Mouse (Mus musculus): Measurements from ENCODE around the gene Tubb5. TPM values are rescaled to one million over a fixed set of nuclear protein-coding genes. Genes with fewer than 3 reads are reported as not detected.

The Tubb5 gene
- total RNA-seq, 1 experiment from 2014 or later, result 285 TPM

DNA sequence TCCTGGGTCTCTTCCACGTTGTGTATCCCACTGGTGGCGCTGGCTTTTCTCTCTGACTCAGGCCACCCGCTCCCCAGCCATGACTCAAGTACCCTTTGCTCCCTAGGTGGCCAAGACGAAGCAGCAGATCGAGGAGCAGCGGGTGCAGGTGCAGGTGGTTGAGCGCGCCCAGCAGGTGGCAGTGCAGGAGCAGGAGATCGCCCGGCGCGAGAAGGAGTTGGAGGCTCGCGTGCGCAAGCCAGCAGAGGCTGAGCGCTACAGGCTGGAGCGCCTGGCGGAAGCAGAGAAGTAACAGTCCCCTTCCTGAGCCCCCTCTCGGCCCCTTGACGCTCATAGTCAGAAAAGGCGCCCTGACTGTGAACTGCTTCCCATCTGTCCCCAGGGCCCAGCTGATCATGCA is 8.4 kb downstream of the Tubb5 start:
- peak; percentile 93 for DNase-seq

DNA sequence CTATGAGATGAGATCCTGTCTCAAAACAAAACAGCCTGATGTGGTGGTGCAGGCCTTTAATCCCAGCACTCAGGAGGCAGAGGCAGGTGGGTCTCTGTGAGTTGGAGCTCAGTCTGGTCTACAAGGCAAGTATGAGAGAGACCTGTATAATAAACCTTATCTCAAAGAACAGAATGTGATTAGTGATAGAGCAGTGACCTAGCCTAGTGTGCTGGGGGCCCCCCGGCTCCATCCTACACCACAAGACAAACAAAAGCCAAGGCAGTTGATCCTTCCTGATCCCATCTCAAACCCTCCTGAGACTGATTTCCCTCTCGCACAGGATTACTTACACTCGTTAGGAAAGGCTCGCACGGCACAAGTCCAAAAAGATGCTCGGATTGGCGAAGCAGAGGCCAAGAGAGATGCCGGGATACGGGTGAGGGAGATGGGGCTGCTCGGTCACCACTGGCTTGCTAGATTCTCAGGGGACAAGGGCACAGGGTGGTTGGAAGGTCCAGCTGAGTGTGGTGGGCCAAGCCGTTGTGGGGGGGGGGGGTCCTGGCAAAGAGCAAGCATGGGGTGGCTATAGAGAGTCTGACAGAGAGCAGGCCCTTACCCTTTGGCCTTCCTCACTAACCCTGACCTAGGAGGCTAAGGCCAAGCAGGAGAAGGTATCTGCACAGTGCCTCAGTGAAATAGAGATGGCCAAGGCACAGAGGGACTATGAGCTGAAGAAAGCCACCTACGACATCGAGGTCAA is 12.8 kb downstream of the Tubb5 start:
- no peak for DNase-seq

DNA sequence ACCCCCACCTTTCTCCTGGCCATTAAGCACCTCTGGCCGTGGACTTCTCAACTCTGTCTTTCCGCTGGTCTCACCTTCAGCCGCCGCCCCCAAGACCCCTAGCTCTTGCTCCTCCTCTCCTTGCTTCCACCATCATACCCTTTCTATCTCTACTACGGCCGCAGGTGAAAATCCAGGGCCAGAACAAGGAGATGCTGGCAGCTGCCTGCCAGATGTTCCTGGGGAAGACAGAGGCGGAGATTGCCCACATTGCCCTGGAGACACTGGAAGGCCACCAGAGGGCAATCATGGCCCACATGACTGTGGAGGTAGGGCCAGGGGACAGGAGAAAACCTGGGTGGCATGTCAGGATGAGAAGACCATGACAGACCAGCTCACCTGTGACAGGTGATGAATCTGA is 13.7 kb downstream of the Tubb5 start:
- DNase-seq, result no peak

DNA sequence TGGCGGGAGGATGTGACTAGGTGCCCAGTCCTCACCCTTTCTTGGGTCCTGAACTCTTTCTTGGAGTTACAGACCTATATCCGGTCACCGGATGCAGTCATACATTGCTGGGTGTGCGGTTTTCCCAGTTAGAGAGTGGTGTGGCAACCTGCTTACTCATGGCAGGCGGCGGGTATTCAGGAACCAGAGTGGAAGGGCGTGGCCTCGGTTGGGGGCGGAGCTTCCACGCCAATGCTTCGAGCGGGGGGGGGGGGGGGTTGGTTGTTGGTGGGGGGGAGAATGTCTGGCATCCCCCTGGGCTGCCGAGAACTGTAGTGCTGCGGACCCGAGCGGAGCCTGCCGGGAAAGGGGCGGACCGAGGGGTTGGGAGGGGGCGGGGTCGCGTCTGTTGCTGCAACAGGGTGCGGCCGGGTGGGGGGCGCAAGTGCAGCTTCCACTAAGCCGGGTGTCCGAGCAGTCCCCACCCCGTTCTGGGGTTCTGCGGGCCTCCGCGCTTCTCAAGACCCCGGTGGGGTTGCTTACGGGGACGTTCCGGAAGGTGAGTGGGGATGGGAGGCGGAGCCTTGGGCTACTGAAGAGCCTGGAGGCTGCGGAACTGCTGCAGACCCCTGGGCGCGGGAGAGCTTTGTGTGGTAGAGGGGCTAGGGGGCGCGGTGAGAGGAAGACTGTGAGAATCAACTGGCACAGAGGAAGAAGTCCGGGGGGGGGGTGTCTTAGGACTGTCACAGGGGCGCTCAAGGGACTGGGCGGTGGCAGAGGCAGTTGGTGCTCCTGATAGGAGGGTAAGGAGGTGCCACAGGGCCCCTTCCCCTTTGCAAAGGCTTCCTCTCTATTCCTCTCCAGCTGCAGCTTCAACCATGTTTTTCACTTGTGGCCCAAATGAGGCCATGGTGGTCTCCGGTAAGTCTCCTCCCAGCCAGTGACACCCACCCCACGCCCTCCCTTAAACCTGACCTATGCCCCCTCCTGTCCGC is 14.9 kb downstream of the Tubb5 start, which contains the start of gene Flot1:
Gene Flot1, plus strand, starts transcription at position 267 of the 974 bp plus-strand sequence.
- DNase-seq, result peak; percentile 92

DNA sequence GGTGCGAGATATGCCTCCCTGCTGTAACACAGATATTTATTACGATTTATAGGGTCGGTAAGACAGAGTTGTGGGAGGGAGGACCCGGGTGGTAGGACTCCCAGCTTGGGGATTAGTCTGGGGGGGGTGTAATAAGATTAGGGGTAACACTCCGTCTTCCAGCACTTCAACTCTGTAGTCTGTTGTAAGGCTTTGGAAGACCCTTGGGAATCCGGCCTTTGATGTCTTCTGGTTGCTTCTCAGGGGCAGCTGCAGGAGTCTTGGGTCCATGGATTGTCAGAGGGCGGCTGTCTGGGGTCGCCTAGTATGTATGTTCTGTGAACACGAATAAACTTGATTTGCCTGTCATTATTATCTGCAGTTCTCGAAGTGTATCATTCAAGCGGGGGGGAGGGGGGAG is 15.5 kb downstream of the Tubb5 start:
- DNase-seq, result no peak

DNA sequence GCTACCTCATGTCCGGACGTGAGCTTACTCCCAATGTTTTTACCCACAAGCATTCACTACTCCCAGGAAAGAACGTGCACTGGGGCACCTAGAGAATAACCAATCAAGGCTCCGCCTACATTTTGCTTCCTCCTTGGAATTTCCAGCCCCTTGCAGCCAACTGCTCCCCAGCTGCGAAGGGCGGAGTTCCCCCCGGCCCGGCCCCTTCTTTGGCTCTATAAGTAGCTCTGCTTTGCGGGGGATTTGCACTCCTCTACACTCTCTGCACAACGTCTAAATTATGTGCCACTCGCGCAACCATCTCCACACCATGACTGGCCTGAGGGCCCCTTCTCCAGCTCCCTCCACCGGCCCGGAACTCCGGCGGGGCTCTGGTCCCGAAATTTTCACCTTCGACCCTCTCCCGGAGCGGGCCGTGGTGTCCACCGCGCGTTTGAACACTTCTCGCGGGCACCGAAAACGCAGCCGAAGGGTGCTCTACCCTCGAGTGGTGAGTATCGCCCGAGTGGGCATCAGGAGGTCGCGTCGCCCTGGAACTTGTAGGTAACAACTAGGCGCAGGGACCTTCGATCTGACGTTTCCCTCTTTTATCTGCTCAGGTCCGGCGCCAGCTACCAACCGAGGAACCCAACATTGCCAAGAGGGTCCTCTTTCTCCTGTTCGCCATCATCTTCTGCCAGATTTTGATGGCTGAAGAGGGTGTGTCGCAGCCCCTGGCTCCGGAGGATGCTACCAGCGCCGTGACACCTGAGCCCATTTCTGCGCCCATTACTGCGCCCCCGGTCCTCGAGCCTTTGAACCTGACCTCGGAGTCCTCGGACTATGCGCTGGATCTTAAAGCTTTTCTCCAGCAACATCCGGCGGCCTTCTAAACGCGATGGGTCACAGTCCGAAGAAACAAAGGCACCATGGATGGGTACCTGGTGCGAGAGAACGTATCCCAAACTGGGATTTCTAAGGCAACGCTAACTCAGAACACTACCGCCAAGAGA is 16.4 kb downstream of the Tubb5 start, which contains the start of gene Ier3:
Gene Ier3, plus strand, starts transcription at position 246 of the 992 bp plus-strand sequence.
- DNase-seq, result peak; percentile 91

DNA sequence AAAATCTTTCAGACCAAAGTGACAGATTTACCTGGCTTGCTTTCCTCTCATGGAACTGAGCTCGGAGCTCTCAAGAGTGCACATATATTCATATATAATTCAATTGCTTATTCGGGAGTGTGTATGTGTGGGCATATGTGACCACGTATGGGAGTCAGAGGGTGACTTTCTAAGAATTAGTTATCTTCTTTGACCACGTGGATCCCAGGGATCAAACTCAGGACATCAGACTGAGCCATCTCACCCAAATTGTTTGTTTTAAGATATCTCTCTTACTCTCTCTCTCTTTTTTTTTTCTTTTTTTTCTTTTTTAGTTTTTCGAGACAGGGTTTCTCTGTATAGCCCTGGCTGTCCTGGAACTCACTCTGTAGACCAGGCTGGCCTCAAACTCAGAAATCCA is 18.0 kb downstream of the Tubb5 start:
- no peak for DNase-seq

DNA sequence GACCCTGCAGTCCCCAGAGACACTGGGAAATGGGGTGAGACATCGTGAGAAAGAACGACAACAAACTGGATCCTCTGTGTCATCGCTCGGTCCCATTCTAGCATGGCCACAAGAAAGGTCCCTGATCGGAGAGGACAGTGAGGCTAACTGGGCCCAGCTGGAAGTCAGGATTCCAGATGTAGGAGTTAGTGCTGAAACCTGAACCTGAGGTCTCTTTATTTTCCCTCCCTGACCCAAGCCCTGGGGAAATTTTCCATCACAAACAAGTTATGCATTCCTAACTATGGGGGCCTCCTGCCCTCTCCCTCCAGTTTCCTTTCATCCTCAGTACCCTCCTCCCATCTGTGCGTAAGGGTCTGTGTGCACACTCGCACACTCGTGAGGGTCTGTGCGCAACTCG is 20.9 kb downstream of the Tubb5 start:
- DNase-seq, result no peak

DNA sequence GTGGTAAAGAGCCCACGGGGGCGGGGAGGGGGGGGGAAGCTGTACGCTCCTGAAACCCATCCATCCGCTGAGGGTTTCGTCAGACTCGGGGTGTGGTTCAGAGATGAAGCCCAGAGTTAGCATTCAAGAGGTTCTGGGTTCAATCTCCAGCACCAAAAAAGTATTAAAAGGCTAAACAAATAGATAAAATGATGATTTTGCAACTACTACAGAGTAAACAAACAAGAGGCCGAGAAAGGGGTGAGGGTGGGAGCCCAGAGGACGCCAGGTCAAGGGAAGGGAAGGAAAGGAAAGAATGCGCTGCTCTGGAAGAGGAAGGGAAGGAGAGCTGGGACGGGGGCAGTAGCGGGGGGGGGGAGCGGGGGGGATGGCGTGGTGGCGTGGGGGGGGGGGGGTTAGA is 21.4 kb downstream of the Tubb5 start:
- no peak for DNase-seq

DNA sequence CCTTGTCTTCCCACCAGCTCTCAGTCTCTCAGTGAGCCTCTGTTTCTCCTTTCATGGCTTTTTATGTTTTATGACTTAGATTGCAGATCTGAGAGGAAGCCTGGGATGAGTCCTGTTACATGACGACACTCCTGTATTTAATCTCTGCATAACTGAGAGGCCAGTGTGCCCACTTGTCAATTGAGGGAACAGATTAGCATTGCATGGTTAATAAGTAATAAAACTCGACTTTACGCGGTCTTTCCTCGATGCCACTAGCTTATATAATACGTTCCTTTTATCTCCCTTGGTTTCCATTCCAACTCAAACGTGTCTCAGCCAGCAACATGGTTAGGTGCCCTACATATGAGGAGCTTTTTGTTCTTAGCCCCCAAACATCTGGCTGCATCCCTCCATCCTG is 22.3 kb downstream of the Tubb5 start:
- no peak for DNase-seq

DNA sequence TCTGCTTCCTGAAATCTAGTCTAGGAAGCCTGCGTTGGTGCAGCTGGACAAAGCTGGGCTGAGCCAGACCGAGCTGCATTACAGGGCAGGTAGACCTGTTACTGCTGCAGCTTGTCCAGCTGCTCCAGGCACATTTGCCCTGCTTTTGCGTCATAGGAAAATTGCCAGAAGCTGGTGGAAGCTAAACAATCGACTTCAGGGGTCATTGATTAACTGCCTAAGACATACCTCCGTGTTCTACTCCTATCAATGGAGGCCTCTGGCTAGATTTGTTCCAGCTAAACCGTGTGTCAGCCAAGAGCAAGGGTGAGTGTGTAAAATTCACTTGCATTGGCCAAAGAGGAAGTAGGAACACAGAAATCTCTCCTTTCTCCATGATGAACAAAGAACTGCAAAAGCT is 23.4 kb downstream of the Tubb5 start:
- no peak for DNase-seq

DNA sequence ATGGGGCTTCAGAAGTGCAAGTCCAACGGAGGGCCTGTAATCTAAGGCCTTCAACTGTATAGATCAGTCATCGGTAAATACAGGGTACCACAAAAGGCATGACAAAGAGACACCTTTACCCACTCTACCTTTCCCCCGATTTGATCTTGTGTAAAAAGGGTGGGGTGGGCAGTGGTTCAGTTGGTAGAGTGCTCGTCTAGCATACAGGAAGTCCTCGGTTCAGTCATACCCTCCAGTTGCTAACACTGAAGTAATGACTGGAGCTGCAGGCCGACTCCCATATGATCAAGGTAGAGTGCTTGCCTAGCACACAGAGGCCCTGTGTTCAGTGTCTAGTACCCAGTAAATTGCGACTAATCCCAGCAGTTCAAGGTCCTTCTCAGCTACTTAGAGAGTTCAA is 24.5 kb downstream of the Tubb5 start:
- DNase-seq, result no peak

DNA sequence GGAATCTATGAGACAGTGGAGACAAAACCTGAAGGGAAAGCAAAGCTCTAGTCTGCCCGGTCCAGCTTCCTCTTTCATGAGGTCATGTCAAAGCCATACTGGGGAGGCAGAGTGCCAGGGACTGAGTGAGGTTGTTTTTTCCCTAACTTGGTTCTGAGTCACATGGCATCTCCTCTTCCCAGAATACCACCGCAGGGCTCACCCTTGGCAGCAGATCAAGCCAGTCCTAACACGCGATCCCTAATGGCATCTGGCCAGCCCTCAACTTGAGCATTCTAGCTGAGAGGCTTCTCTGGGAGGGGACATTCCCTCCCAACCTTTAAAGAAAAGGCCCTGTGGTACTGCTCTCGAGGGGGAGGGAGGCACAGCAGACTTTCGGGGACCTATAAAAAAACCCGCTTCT is 24.9 kb downstream of the Tubb5 start:
- peak; percentile 94 for DNase-seq

DNA sequence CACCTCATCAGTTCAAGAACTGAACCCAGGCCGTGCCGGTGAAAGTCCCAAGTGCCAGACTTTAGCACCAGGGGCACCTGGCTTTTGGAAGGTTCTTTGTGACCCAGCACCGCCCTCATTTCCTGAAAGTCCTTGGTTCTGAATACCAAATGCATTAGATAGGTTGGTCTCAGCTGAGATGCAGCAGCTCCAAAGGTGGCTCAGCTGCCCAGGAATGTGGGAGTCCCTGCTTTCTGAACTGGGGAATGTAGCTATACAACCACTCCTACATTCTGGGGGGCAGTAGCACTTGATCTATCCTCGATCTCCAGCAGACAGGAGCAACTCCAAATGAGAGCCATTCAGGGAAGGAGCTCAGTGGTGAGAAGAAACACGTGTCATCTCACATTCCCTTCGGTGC is 25.4 kb downstream of the Tubb5 start:
- DNase-seq, result no peak

DNA sequence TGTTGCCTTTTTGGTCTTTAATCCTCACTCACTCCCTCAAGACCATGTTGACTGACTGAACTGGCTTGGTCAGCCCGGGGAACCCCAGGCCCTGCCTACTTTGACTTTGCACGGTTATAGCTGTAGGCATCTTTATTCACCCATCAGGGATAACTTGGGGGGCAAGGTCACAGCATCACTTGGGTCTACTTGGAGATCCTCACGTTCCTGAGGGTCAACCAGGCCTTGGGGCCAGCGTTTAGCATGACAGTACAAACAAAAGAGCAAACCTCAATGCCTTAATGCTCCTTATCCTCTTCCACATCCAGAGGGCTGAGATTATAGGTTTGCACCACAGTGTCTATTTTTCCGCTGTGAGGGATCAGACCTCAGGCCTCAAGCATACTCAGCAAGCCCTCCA is 25.8 kb downstream of the Tubb5 start:
- no peak for DNase-seq

DNA sequence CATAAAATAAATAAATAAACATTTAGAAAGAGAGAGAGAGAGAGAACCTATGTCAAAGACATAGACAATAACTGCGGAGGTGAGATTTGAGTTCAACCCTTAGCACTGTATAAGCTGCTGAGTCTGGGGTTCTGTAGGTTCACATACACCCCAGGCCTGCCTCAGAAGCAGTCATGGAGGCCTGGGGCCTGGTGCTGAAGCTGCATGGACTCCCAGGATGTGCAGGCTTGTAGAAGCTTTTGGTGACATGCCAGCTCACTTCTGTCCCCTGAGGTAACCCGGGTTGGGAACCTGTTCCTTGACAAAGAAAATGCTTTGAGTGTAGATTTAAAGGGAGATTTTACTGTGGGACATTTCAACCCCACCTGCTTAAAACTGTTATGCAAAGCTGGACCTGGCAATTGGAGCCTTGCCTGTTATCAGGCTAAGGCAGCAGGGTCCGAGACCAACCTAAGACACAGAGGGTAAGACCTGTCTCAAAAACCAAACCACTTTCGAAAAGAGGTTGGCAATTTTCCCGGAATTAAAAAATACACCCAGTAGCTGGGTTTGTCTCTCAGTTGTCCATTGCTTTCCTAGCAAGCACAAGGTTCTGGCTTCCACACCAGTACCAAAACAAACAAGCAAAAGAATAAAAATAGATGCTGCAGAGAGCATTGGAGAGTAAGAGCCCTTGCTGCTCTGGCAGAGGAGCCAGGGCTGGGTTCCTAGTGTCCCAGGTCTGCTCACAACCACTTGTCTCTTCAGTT is 27.0 kb downstream of the Tubb5 start:
- no peak for DNase-seq

DNA sequence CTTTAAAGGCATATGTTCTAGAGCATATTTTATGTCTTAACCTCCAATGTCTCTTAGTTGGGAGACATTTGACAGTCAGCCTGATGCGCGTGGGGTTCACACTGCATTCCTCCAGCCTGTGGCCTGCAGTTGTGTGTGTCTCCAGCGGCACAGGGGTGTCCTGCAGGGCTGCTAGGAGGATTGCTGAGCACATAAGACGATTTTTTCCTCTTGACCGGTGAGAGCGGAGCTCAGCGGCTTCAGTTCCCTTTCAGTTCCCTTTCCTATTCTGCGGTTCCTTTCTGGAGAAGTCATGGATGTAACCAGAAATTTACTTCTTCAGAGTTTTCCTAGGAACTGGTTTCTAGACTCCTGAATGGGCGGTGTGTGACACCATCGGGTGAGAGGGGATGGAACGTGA is 28.7 kb downstream of the Tubb5 start:
- DNase-seq, result no peak

DNA sequence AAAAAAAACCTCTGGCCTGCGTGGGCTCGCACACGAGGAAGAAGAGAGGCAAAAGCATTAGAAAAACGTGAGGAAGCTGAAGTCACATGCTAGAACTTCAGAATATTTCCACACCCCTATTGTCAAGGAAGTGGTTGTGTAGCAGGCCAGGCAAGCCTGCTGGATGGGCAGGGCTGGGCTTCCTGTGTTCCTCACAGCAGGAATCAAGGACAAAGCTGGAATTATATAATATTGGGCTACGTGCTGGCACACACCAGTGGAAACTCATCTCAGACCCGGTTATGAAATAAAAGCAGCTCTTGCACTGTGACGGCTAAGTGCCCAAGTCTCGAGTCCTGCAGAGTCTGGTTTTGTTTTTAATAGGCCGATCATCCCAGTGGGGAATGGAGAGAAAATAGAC is 30.0 kb downstream of the Tubb5 start:
- peak; percentile 74 for DNase-seq

DNA sequence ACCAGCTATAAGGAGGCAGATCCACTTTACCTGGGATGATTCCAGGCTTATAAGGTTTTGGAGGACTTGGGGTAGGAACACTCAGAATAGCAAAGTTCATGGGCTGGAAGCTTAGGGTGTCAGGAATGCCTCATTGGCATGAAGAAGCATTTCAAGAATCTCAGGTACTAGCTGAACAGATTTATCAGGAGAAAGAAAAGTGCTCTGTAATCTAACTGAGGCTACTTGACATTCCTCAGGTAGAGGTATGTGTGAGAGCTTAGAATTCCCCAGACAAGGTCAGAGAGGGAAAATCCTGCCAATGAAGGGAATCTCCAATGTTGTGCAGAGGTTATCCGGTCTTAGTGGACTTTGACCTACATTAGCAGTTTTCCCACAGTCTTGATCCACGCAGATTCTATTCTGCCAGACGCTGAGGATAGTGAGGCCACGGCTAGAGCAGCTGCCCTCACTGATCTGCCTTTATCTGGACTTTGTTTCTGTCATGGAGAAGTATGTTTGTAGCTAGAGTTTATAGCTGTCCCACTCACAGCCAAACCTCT is 34.2 kb downstream of the Tubb5 start:
- DNase-seq, result no peak

DNA sequence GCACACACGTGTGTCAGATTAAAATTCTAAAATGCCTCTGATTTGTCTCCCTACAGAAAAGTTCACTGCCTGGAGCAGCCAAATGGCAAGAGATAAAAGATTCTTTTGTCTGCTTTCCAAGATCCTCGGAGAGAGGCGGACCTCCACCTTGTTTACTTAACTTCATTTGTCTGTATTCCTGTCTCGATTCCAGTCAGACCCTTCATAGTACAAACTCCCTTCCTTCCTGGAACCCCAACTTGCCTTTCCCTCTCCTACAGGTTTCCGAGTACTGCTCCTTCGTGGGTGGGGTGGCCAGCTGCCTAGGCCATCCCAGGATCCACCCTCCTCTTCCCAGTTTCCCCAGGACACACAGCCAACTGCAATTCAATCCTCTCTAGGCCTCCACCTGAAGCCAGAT is 35.1 kb downstream of the Tubb5 start:
- no peak for DNase-seq

DNA sequence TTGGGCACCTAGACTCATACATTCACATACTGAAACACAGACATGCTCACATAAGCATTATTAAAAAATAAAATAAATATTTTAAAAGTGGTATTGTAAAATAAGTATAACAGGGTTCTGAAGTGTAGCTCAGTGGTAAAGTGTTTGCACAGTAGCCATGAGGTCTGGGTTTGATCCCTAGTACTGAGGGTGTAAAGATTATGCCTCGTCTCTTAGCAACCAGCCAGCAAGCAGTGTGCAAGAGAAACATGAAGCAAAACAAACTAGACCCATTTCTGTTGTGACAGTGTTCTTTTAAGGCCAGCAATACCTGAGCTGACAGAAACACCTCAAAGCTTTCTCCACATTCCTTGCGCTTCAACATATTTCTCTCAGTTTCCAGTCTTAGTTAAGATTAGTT is 37.2 kb downstream of the Tubb5 start:
- no peak for DNase-seq

Data from adrenal gland, postnatal 14 days (tissue).